Mouse (Mus musculus) left cerebral cortex, adult 2 months (tissue): ENCODE results near the gene Llph. TPM values are rescaled to one million over a fixed set of nuclear protein-coding genes. Genes with fewer than 3 reads are reported as not detected.
A peak's percentile ranks its signal among the peaks of the same experiment; 100 is the strongest.
"Not testable (repeated sequence)": the region's sequence is repeated elsewhere in the genome, so short reads cannot be mapped to it uniquely, and the experiment has no call there.

Experiments used
- DNase-seq, 2 experiments: peaks; one replicate each; pipeline ENCODE4 v3.0.0; 2021 to 2022; ENCODE audit warnings: low spot score in 2 of 2, mixed read lengths in 1 of 2; ENCODE audit errors: extremely low spot score in 1 of 2
- H3K27ac ChIP-seq: fragments of 200-600 bp; 2 replicates; pipeline ENCODE4 v1.8.1; 2022
- H3K4me3 ChIP-seq: fragments of 200-600 bp; 2 replicates; pipeline ENCODE4 v1.8.1; 2022
- CTCF ChIP-seq: fragments of 200-600 bp; IDR thresholded peaks from 2 replicates; pipeline ENCODE4 v1.8.1; 2022; ENCODE audit warnings: antibody characterized with exemption, mild to moderate bottlenecking, moderate library complexity
- intact Hi-C: fragments of 180-260 bp; cut with DNase I; formaldehyde crosslinking; loops from one replicate; pipeline ENCODE4 v1.15.1; 2025
- total RNA-seq, 2 experiments: library from RNA; stranded (reverse); gene quantifications; 2 replicates each; pipeline ENCODE4 v1.2.3; 2021

Gene Llph
- total RNA-seq, 2 experiments from 2014 or later = 21.7 to 24.3 TPM

GRCm38 (mm10) chr10:120201961-120202402 lies 24.9 kb upstream of the Llph start, which contains the start of gene Irak3:
TSS of gene Irak3 (minus strand) at chr10:120202130.
- DNase-seq = peak; percentile 70 to 81
- TF ChIP-seq CTCF = peak; percentile 99
- intact Hi-C loops = loop anchor here (2.0 to 5.0 kb wide), 3 partner anchors 75 to 555 kb away; no protein-coding TSS in a partner anchor
- H3K27ac ChIP-seq = 0 out of 2 replicates have a peak within 1 kb of the TSS, but pooled peaks have one; percentile 9
- peak within 1 kb of the TSS; percentile 43 for H3K4me3 ChIP-seq

GRCm38 (mm10) chr10:120202467-120203250 lies 24.2 kb upstream of the Llph start:
- Histone ChIP-seq H3K27ac (no peak overlapping the region), H3K4me3 (no peak overlapping the region)
- intact Hi-C loops = loop anchor here (2.0 to 5.0 kb wide), 3 partner anchors 75 to 556 kb away; no protein-coding TSS in a partner anchor
- DNase-seq = no peak
- TF ChIP-seq CTCF = no peak

GRCm38 (mm10) chr10:120204591-120205210 lies 22.2 kb upstream of the Llph start:
- intact Hi-C loops = loop anchor here (5.0 kb wide), 2 partner anchors 77 to 402 kb away; no protein-coding TSS in a partner anchor
- no peak for DNase-seq
- H3K4me3 ChIP-seq = no peak overlapping the region
- H3K27ac ChIP-seq = no peak overlapping the region
- TF ChIP-seq CTCF = no peak

GRCm38 (mm10) chr10:120208015-120208414 lies 18.9 kb upstream of the Llph start:
- Histone ChIP-seq H3K27ac (no peak overlapping the region), H3K4me3 (no peak overlapping the region)
- no peak for TF ChIP-seq CTCF
- intact Hi-C loops = no loop called here
- DNase-seq = no peak

GRCm38 (mm10) chr10:120208575-120209538 lies 18.0 kb upstream of the Llph start:
- Histone ChIP-seq H3K4me3 (peak overlapping the region; percentile 90), H3K27ac (peak overlapping the region; percentile 87)
- intact Hi-C loops = no loop called here
- peak; percentile 51 for TF ChIP-seq CTCF
- peak; percentile 84 to 91 for DNase-seq

GRCm38 (mm10) chr10:120209539-120209925 lies 17.3 kb upstream of the Llph start:
- TF ChIP-seq CTCF = no peak
- DNase-seq = no peak
- intact Hi-C loops = no loop called here

GRCm38 (mm10) chr10:120210096-120210495 lies 16.8 kb upstream of the Llph start:
- intact Hi-C loops = no loop called here
- no peak for DNase-seq
- Histone ChIP-seq H3K27ac (no peak overlapping the region), H3K4me3 (no peak overlapping the region)
- TF ChIP-seq CTCF = no peak

More at GRCm38 (mm10) chr10:120209539-120209925, 17.3 kb upstream of the Llph start:
- no peak overlapping the region for H3K27ac ChIP-seq
- H3K4me3 ChIP-seq = peak overlapping the region; percentile 90

- DNase-seq, intact Hi-C loops, H3K4me3 ChIP-seq, H3K27ac ChIP-seq: not testable (repeated sequence)
Observed at GRCm38 (mm10) chr10:120217099-120217498, 9.8 kb upstream of the Llph start.

- Histone ChIP-seq H3K4me3 (no peak overlapping the region), H3K27ac (no peak overlapping the region)
- DNase-seq = no peak
- TF ChIP-seq CTCF = no peak
- intact Hi-C loops = no loop called here
Observed at GRCm38 (mm10) chr10:120218996-120219395, 7.9 kb upstream of the Llph start.

- intact Hi-C loops = no loop called here
- no peak for DNase-seq
- no peak overlapping the region for H3K27ac ChIP-seq
- no peak for TF ChIP-seq CTCF
- H3K4me3 ChIP-seq = no peak overlapping the region
Observed at GRCm38 (mm10) chr10:120219578-120220359, 7.1 kb upstream of the Llph start.

GRCm38 (mm10) chr10:120220776-120221175 lies 6.1 kb upstream of the Llph start:
- Histone ChIP-seq H3K4me3 (no peak overlapping the region), H3K27ac (no peak overlapping the region)
- TF ChIP-seq CTCF = no peak
- DNase-seq = no peak
- intact Hi-C loops = no loop called here
